Mouse (Mus musculus): ENCODE data around the gene Dynlt1f.
"Not testable (repeated sequence)": the region's sequence is repeated elsewhere in the genome, so short reads cannot be mapped to it uniquely, and the experiment has no call there.

DNA sequence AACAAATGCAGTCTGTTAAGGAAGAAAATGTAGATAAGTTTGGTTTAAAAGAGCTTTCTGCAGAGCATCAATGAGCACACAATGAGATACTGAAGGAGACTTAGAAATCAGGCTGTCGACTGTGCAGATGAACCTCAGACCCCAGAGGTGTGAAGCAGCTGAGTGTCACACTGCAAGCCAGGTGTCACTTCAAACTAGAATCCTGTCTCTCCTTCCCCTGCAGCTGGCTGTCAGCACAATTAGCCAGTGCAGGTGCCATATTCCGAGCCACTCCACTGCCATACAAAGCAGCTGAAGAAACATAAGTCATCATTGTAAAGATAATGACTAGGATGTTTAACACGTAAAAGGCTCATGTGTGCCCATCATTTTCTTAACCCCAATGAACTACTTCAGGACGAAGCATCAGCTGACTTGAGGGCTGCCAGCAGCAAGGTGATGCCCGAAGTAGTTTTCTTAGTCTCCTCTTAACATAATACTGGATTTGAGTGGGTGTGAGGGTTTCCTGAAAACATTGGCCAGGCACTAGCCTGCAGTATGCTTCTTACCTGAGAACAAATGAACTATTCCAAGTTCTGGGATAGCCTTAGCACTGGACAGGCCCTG, 2.3 kb downstream of the Dynlt1f start:
- not testable (repeated sequence) for TF ChIP-seq CTCF (IDR thresholded peaks at IDR 0.05; ENCODE audit: low read depth); EP300 (optimal IDR thresholded peaks at IDR 0.05)

Measured in stomach, postnatal 0 days (tissue).